Mouse (Mus musculus) gastrocnemius, postnatal 25 days (tissue): ENCODE data around the gene Anxa6. TPM values are rescaled to one million over a fixed set of nuclear protein-coding genes. Genes with fewer than 3 reads are reported as not detected.

ENCODE experiments used
- DNase-seq: peaks from one replicate; pipeline ENCODE4 v3.0.0; 2022
- total RNA-seq, 2 experiments: library from RNA; stranded (reverse); gene quantifications; 1 replicate in 1 of 2; 2 replicates in 1 of 2; pipeline ENCODE4 v1.2.3; 2021

Gene Anxa6
- total RNA-seq, 2 experiments from 2014 or later = 180 to 209 TPM

- no peak for DNase-seq
Measured at GRCm38 (mm10) chr11:54929290-54929689, 104.0 kb downstream of the Anxa6 start.

Other genes with a start within 250 kb of the Anxa6 start
- gene Cdc42se2, start 245.8 kb downstream of the Anxa6 start, total RNA-seq = 10 to 100 TPM; 13.8 to 14.3 TPM
- 10 to 100 TPM; 14.4 to 15.3 TPM for gene Lyrm7, start 172.5 kb downstream of the Anxa6 start, total RNA-seq
- gene Hint1, start 167.1 kb downstream of the Anxa6 start, total RNA-seq = 100 to 1,000 TPM; 181 to 192 TPM
- gene Gpx3, start 131.0 kb downstream of the Anxa6 start, total RNA-seq = 10 to 100 TPM; 26.5 to 56.8 TPM
- 10 to 100 TPM; 27.6 to 31.9 TPM for gene Tnip1, start 70.5 kb downstream of the Anxa6 start, total RNA-seq
- 1 to 10 TPM; 5.9 to 6.2 TPM for gene Ccdc69, start 44.7 kb upstream of the Anxa6 start, total RNA-seq
- 1 to 10 TPM; 5.4 to 8.7 TPM for gene Gm2a, start 64.7 kb upstream of the Anxa6 start, total RNA-seq
- not detected for gene Slc36a3, start 118.3 kb upstream of the Anxa6 start, total RNA-seq
- gene Slc36a2, start 151.6 kb upstream of the Anxa6 start, total RNA-seq = 1 to 10 TPM in 1 of 2 experiments, under 1 TPM in 1; 0.41 to 4.8 TPM
- 1 to 10 TPM; 5.2 to 5.8 TPM for gene Slc36a1, start 170.9 kb upstream of the Anxa6 start, total RNA-seq